In genomic region chr13:74246494-74246893, GRCm38 (mm10) we compare ENCODE assay signal across 13 mouse cellular contexts. TPM values are rescaled to one million over a fixed set of nuclear protein-coding genes. Genes with fewer than 3 reads are reported as not detected.
DNase-seq lines count a peak whose midpoint lies in the region; ATAC-seq and TF ChIP-seq lines count a peak whose summit lies in the region.
"Had no signal": no experiment of that assay in that cellular context is flagged by ENCODE, and none has a peak within 500 bp of the region (broad histone marks: within the 10 kb centered on the region; RNA-seq: fewer than 3 reads in every experiment).

No protein-coding gene starts in this region.

- H3K27ac ChIP-seq in heart, embryonic 16.5 days (ENCODE audit: low read length) = peak overlapping the region; percentile 87
- peak overlapping the region; percentile 98 for H3K27ac ChIP-seq in embryonic fibroblast, embryonic 13.5 days (ENCODE audit: insufficient read depth, low read length)
- H3K27ac ChIP-seq in forebrain, embryonic 15.5 days (replicated peaks) = no peak overlapping the region
- H3K27ac ChIP-seq: stomach, postnatal 0 days had no signal

- no peak overlapping the region for H3K4me2 ChIP-seq in heart, embryonic 16.5 days (ENCODE audit: low read depth, low read length)
- H3K4me2 ChIP-seq in forebrain, embryonic 15.5 days (replicated peaks) = no peak overlapping the region

- H3K27me3 ChIP-seq in heart, embryonic 16.5 days (ENCODE audit: control insufficient read depth, insufficient read depth, low read length) = no peaks in the 10 kb centered on the region
- H3K27me3 ChIP-seq in forebrain, embryonic 15.5 days = no peaks in the 10 kb centered on the region

- no peak for TF ChIP-seq POLR2A in embryonic fibroblast, embryonic 13.5 days (IDR thresholded peaks at IDR 0.05; ENCODE audit: low read depth, low read length)

- no peaks in the 10 kb centered on the region for H3K36me3 ChIP-seq in heart, embryonic 16.5 days (ENCODE audit: control insufficient read depth, insufficient read depth)
- no peaks in the 10 kb centered on the region for H3K36me3 ChIP-seq in forebrain, embryonic 15.5 days
- H3K36me3 ChIP-seq: hindbrain, embryonic 10.5 days; midbrain, embryonic 12.5 days had no signal

- ATAC-seq in heart, embryonic 16.5 days (replicated peaks; ENCODE audit: extremely low read depth, insufficient read depth, low FRiP score) = no peak
- no peak for ATAC-seq in forebrain, embryonic 15.5 days (replicated peaks)

- no peak overlapping the region for H3K4me3 ChIP-seq in heart, embryonic 16.5 days (ENCODE audit: low read length)
- H3K4me3 ChIP-seq in embryonic fibroblast, embryonic 13.5 days (ENCODE audit: insufficient read depth, low read length) = no peak overlapping the region
- H3K4me3 ChIP-seq in forebrain, embryonic 15.5 days = no peak overlapping the region
- H3K4me3 ChIP-seq: midbrain, embryonic 12.5 days had no signal

- H3K9ac ChIP-seq in heart, embryonic 16.5 days (ENCODE audit: low read length) = no peak overlapping the region
- no peak overlapping the region for H3K9ac ChIP-seq in forebrain, embryonic 15.5 days (replicated peaks)
- H3K9ac ChIP-seq: midbrain, embryonic 12.5 days had no signal

- no peaks in the 10 kb centered on the region for H3K9me3 ChIP-seq in heart, embryonic 16.5 days (replicated peaks; ENCODE audit: control insufficient read depth, low read length)
- no peaks in the 10 kb centered on the region for H3K9me3 ChIP-seq in forebrain, embryonic 15.5 days
- H3K9me3 ChIP-seq: hindbrain, embryonic 10.5 days; midbrain, embryonic 12.5 days had no signal

- TF ChIP-seq CTCF in embryonic fibroblast, embryonic 13.5 days (IDR thresholded peaks at IDR 0.05; ENCODE audit: borderline replicate concordance, insufficient read depth, low read length) = no peak

- H3K4me1 ChIP-seq in heart, embryonic 16.5 days (ENCODE audit: control insufficient read depth, insufficient read depth, low read length) = peaks cover 15% of the 10 kb centered on the region
- no peaks in the 10 kb centered on the region for H3K4me1 ChIP-seq in embryonic fibroblast, embryonic 13.5 days (ENCODE audit: control insufficient read depth, insufficient read depth, low read length)
- H3K4me1 ChIP-seq in forebrain, embryonic 15.5 days = peaks cover 11% of the 10 kb centered on the region

- no peak for DNase-seq in heart, adult 8-10 months (ENCODE audit: low spot score)
- DNase-seq in testis, postnatal 10 days (ENCODE audit: low spot score) = peak; percentile 61
- DNase-seq in testis, postnatal 14 days (ENCODE audit: low spot score) = no peak
- DNase-seq in thymus, postnatal 0 days (ENCODE audit: low spot score) = no peak
- DNase-seq in MN1 (ENCODE audit: low spot score) = no peak
- DNase-seq: cerebellum, postnatal 36 days; lung, adult 2 months had no signal

RNA-seq across cellular contexts. Expression of gene Exoc3, which starts 38.0 kb away (rescaled TPM):
- 61.9 and 65.7 TPM in 2 replicates for polyA plus RNA-seq in heart, embryonic 16.5 days (2015; fragmentation: Nextera tagmentation; extraction: Ambion mirVana)
- total RNA-seq in heart, adult 8-10 months (2022) = 10 to 100 TPM; 45.2 to 52.7 (median 51.4) TPM
- 53.4 and 58.5 TPM in 2 replicates for polyA plus RNA-seq in embryonic fibroblast, embryonic 13.5 days (2011; ENCODE audit: insufficient read length, low read depth, missing spikeins)
- polyA plus RNA-seq in thymus, postnatal 0 days (2015; fragmentation: Nextera tagmentation; extraction: Ambion mirVana) = 55.6 and 62.2 TPM in 2 replicates
- polyA plus RNA-seq in forebrain, embryonic 15.5 days (2015; fragmentation: Nextera tagmentation; extraction: Ambion mirVana) = 110 and 123 TPM in 2 replicates

RNA-seq across cellular contexts. Expression of gene Ahrr, which starts 45.6 kb away (rescaled TPM):
- polyA plus RNA-seq in heart, embryonic 16.5 days (2015; fragmentation: Nextera tagmentation; extraction: Ambion mirVana) = 1.4 and 1.5 TPM in 2 replicates
- total RNA-seq in heart, adult 8-10 months (2022) = 1 to 10 TPM in 2 of 4 experiments, under 1 TPM in 2; 0.82 to 2.5 (median 1.4) TPM
- 15.7 and 18.5 TPM in 2 replicates for polyA plus RNA-seq in embryonic fibroblast, embryonic 13.5 days (2011; ENCODE audit: insufficient read length, low read depth, missing spikeins)
- polyA plus RNA-seq in thymus, postnatal 0 days (2015; fragmentation: Nextera tagmentation; extraction: Ambion mirVana) = 0.08 and 0.18 TPM in 2 replicates
- 0.87 and 1.3 TPM in 2 replicates for polyA plus RNA-seq in forebrain, embryonic 15.5 days (2015; fragmentation: Nextera tagmentation; extraction: Ambion mirVana)
